Mouse (Mus musculus) MEL (cell line): Measurements from ENCODE around the gene Lrrc4c.

Experiments
- CHD1 ChIP-seq: IDR thresholded peaks from 2 replicates; pipeline ENCODE4 v1.6.1; 2012; ENCODE audit warnings: low read depth, mild to moderate bottlenecking, inconsistent platforms, low read length, improper control_type of control experiment
- CTCF ChIP-seq, 3 experiments: IDR thresholded peaks in 2 of 3; conservative IDR thresholded peaks in 1 of 3; 2 replicates each; pipeline ENCODE4 v1.5.1; 2011 to 2012; ENCODE audit warnings: low read length in 3 of 3, low read depth in 2 of 3, mild to moderate bottlenecking in 2 of 3, improper control_type of control experiment in 1 of 3, inconsistent platforms in 1 of 3, mixed read lengths in 1 of 3, moderate library complexity in 1 of 3; ENCODE audit not compliant: control insufficient read depth in 1 of 3, insufficient read depth in 1 of 3, poor library complexity in 1 of 3, severe bottlenecking in 1 of 3
- EP300 ChIP-seq, 2 experiments: IDR thresholded peaks; 2 replicates each; pipeline ENCODE4 v1.6.1; 2011; ENCODE audit warnings: improper control_type of control experiment in 2 of 2, low read length in 2 of 2, low read depth in 1 of 2, mild to moderate bottlenecking in 1 of 2
- ETS1 ChIP-seq: IDR thresholded peaks from 2 replicates; pipeline ENCODE4 v1.6.1; 2012; ENCODE audit warnings: low read depth, mild to moderate bottlenecking, inconsistent platforms, low read length, improper control_type of control experiment, moderate library complexity
- GATA1 ChIP-seq: IDR thresholded peaks from 2 replicates; pipeline ENCODE4 v1.6.1; 2011; ENCODE audit warnings: low read depth, low read length, improper control_type of control experiment
- MAZ ChIP-seq: IDR thresholded peaks from 2 replicates; pipeline ENCODE4 v1.6.1; 2012; ENCODE audit warnings: low read depth, mild to moderate bottlenecking, inconsistent platforms, low read length, improper control_type of control experiment
- MXI1 ChIP-seq: IDR thresholded peaks from 2 replicates; pipeline ENCODE4 v1.6.1; 2011; ENCODE audit warnings: mild to moderate bottlenecking, low read depth, low read length, improper control_type of control experiment
- TAL1 ChIP-seq: IDR thresholded peaks from 2 replicates; pipeline ENCODE4 v1.6.1; 2012; ENCODE audit warnings: mild to moderate bottlenecking, inconsistent platforms, low read length, moderate library complexity, mixed read lengths
- USF2 ChIP-seq, 2 experiments: IDR thresholded peaks; 2 replicates each; pipeline ENCODE4 v1.6.1; 2011 to 2012; ENCODE audit warnings: improper control_type of control experiment in 2 of 2, low read length in 2 of 2, borderline replicate concordance in 1 of 2, inconsistent platforms in 1 of 2, low read depth in 1 of 2, mild to moderate bottlenecking in 1 of 2; ENCODE audit not compliant: insufficient read depth in 1 of 2

- no peak for TF ChIP-seq ETS1
- no peak for TF ChIP-seq CTCF (IDR thresholded peaks at IDR 0.05 in 2 of 3, conservative IDR thresholded peaks at IDR 0.05 in 1 of 3; ENCODE audit: control insufficient read depth in 1 of 3, insufficient read depth in 1 of 3, low read depth in 2 of 3, low read length in 3 of 3, poor library complexity in 1 of 3, severe bottlenecking in 1 of 3)
- TF ChIP-seq MAZ: no peak
- no peak for TF ChIP-seq EP300 (IDR thresholded peaks at IDR 0.05; ENCODE audit: low read depth in 1 of 2, low read length in 2 of 2)
- TF ChIP-seq USF2 (IDR thresholded peaks at IDR 0.05; ENCODE audit: borderline replicate concordance in 1 of 2, insufficient read depth in 1 of 2, low read depth in 1 of 2, low read length in 2 of 2): no peak
- TF ChIP-seq MXI1: no peak
- no peak for TF ChIP-seq TAL1
- TF ChIP-seq GATA1: no peak
- TF ChIP-seq CHD1: no peak
Observed at GRCm38 (mm10) chr2:97434140-97434539, 1116.2 kb downstream of the Lrrc4c start.
